Mouse (Mus musculus): ENCODE measurements around the gene Prcp. TPM values are rescaled to one million over a fixed set of nuclear protein-coding genes. Genes with fewer than 3 reads are reported as not detected.

Gene Prcp
- total RNA-seq (2021), result 10 to 100 TPM; 13.7 to 16.5 TPM

- intact Hi-C loops (cut with DNase I), result loop anchor here (1.0 to 5.0 kb wide), 5 partner anchors 19 to 208 kb away; no protein-coding TSS in a partner anchor
Observed at GRCm38 (mm10) chr7:92874116-92874675, at the start of gene Prcp, which contains the start of gene Ddias. Gene Prcp, plus strand, starts transcription at chr7:92874470. Gene Ddias, minus strand, starts transcription at chr7:92874247.

GRCm38 (mm10) chr7:92826248-92826647 lies 48.0 kb upstream of the Prcp start:
- intact Hi-C loops (cut with DNase I), result loop anchor here (10.0 kb wide), 1 partner anchor 261 kb away; the partner anchor contains the start of gene Ccdc90b

More at GRCm38 (mm10) chr7:92874116-92874675, at the start of gene Prcp, which contains the start of gene Ddias:
- peak; percentile 84 for DNase-seq (ENCODE audit: low spot score)

GRCm38 (mm10) chr7:92827981-92828380 lies 46.3 kb upstream of the Prcp start:
- no peak for DNase-seq (ENCODE audit: low spot score)
- intact Hi-C loops (cut with DNase I), result loop anchor here (2.0 to 10.0 kb wide), 2 partner anchors 197 to 263 kb away; partner anchors contain the start of gene Ccdc90b

More at GRCm38 (mm10) chr7:92826248-92826647, 48.0 kb upstream of the Prcp start:
- DNase-seq (ENCODE audit: low spot score), result no peak

GRCm38 (mm10) chr7:92832395-92832794 lies 41.9 kb upstream of the Prcp start:
- intact Hi-C loops (cut with DNase I), result loop anchor here (5.0 kb wide), 1 partner anchor 90 kb away; the partner anchor contains the start of gene Rab30
- no peak for DNase-seq (ENCODE audit: low spot score)

- intact Hi-C loops (cut with DNase I), result loop anchor here (5.0 kb wide), 1 partner anchor 92 kb away; the partner anchor contains the start of gene Rab30
- DNase-seq (ENCODE audit: low spot score), result no peak
Observed at GRCm38 (mm10) chr7:92834391-92834790, 39.9 kb upstream of the Prcp start.

GRCm38 (mm10) chr7:92836447-92836846 lies 37.8 kb upstream of the Prcp start:
- DNase-seq (ENCODE audit: low spot score), result no peak
- intact Hi-C loops (cut with DNase I), result no loop called here

- no peak for DNase-seq (ENCODE audit: low spot score)
- intact Hi-C loops (cut with DNase I), result no loop called here
Observed at GRCm38 (mm10) chr7:92837226-92837625, 37.0 kb upstream of the Prcp start.

- DNase-seq (ENCODE audit: low spot score), result no peak
- intact Hi-C loops (cut with DNase I), result no loop called here
Observed at GRCm38 (mm10) chr7:92837907-92838306, 36.4 kb upstream of the Prcp start.

- DNase-seq (ENCODE audit: low spot score), result no peak
- intact Hi-C loops (cut with DNase I), result no loop called here
Observed at GRCm38 (mm10) chr7:92842254-92842653, 32.0 kb upstream of the Prcp start.

GRCm38 (mm10) chr7:92848246-92848645 lies 26.0 kb upstream of the Prcp start:
- intact Hi-C loops (cut with DNase I), result no loop called here
- no peak for DNase-seq (ENCODE audit: low spot score)

GRCm38 (mm10) chr7:92866526-92866925 lies 7.7 kb upstream of the Prcp start:
- intact Hi-C loops (cut with DNase I), result loop anchor here (2.0 to 10.0 kb wide), 3 partner anchors 194 to 762 kb away; no protein-coding TSS in a partner anchor
- no peak for DNase-seq (ENCODE audit: low spot score)

- intact Hi-C loops (cut with DNase I), result loop anchor here (5.0 kb wide), 1 partner anchor 212 kb away; no protein-coding TSS in a partner anchor
- no peak for DNase-seq (ENCODE audit: low spot score)
Observed at GRCm38 (mm10) chr7:92870161-92870560, 4.1 kb upstream of the Prcp start.

GRCm38 (mm10) chr7:92871596-92871995 lies 2.7 kb upstream of the Prcp start:
- intact Hi-C loops (cut with DNase I), result loop anchor here (5.0 kb wide), 1 partner anchor 211 kb away; no protein-coding TSS in a partner anchor
- no peak for DNase-seq (ENCODE audit: low spot score)

- DNase-seq (ENCODE audit: low spot score), result peak; percentile 88
- intact Hi-C loops (cut with DNase I), result loop anchor here (1.0 to 5.0 kb wide), 6 partner anchors 18 to 222 kb away; no protein-coding TSS in a partner anchor
Observed at GRCm38 (mm10) chr7:92874761-92875408, 615 bp downstream of the Prcp start.

GRCm38 (mm10) chr7:92876066-92876465 lies 1.8 kb downstream of the Prcp start:
- DNase-seq (ENCODE audit: low spot score), result no peak
- intact Hi-C loops (cut with DNase I), result loop anchor here (5.0 kb wide), 1 partner anchor 221 kb away; no protein-coding TSS in a partner anchor

GRCm38 (mm10) chr7:92876538-92876937 lies 2.3 kb downstream of the Prcp start:
- intact Hi-C loops (cut with DNase I), result loop anchor here (5.0 kb wide), 1 partner anchor 221 kb away; no protein-coding TSS in a partner anchor
- DNase-seq (ENCODE audit: low spot score), result no peak

- DNase-seq (ENCODE audit: low spot score), result peak; percentile 13
- intact Hi-C loops (cut with DNase I), result loop anchor here (5.0 kb wide), 1 partner anchor 219 kb away; no protein-coding TSS in a partner anchor
Observed at GRCm38 (mm10) chr7:92878575-92879285, 4.5 kb downstream of the Prcp start.

- DNase-seq (ENCODE audit: low spot score), result no peak
- intact Hi-C loops (cut with DNase I), result no loop called here
Observed at GRCm38 (mm10) chr7:92883850-92884716, 9.8 kb downstream of the Prcp start.
